Mouse (Mus musculus) heart, adult 2 months (tissue): Measurements from ENCODE around the gene Fam19a2.

Source experiments
- CTCF ChIP-seq: fragments of 200-600 bp; IDR thresholded peaks from 2 replicates; pipeline ENCODE4 v1.8.1; 2022; ENCODE audit warnings: antibody characterized with exemption, mild to moderate bottlenecking, moderate library complexity
- EP300 ChIP-seq: fragments of 200-500 bp; IDR thresholded peaks from 2 replicates; pipeline ENCODE4 v1.6.1; 2011; ENCODE audit warnings: low read depth, low read length, control low read depth; ENCODE audit not compliant: insufficient read depth
- POLR2A ChIP-seq: fragments of 200-500 bp; IDR thresholded peaks from 2 replicates; pipeline ENCODE4 v1.6.1; 2011; ENCODE audit warnings: mild to moderate bottlenecking, low read depth, low read length, control low read depth; ENCODE audit not compliant: insufficient read depth

- TF ChIP-seq POLR2A = no peak
- no peak for TF ChIP-seq CTCF
- TF ChIP-seq EP300 = no peak
These were observed 315.2 kb downstream of the Fam19a2 start for GRCm38 (mm10) chr10:123579012-123579411.
